24 mouse cellular contexts compared by ENCODE assay signal in genomic region chr12:105688546-105688945, GRCm38 (mm10). TPM values are rescaled to one million over a fixed set of nuclear protein-coding genes. Genes with fewer than 3 reads are reported as not detected.
DNase-seq lines count a peak whose midpoint lies in the region; ATAC-seq lines count a peak whose summit lies in the region.
"Had no signal": no experiment of that assay in that cellular context is flagged by ENCODE, and none has a peak within 500 bp of the region (broad histone marks: within the 10 kb centered on the region; RNA-seq: fewer than 3 reads in every experiment).

No protein-coding gene starts in this region.

- no peaks in the 10 kb centered on the region for H3K36me3 ChIP-seq in liver, embryonic 16.5 days (ENCODE audit: control insufficient read depth, insufficient read depth)
- peaks cover 26% of the 10 kb centered on the region for H3K36me3 ChIP-seq in neural tube, embryonic 15.5 days
- H3K36me3 ChIP-seq: intestine, embryonic 15.5 days had no signal

- H3K9me3 ChIP-seq in liver, embryonic 16.5 days (replicated peaks; ENCODE audit: control insufficient read depth, low read length), result no peaks in the 10 kb centered on the region
- H3K9me3 ChIP-seq in neural tube, embryonic 15.5 days (replicated peaks), result no peaks in the 10 kb centered on the region
- H3K9me3 ChIP-seq: forebrain, embryonic 10.5 days; heart, embryonic 15.5 days; hindbrain, embryonic 15.5 days; intestine, embryonic 15.5 days; kidney, embryonic 15.5 days; limb, embryonic 13.5 days; midbrain, embryonic 15.5 days; neural tube, embryonic 12.5 days had no signal

- peaks cover 19% of the 10 kb centered on the region for H3K4me1 ChIP-seq in liver, embryonic 16.5 days (ENCODE audit: control insufficient read depth, low read depth, low read length)
- peaks cover 24% of the 10 kb centered on the region for H3K4me1 ChIP-seq in neural tube, embryonic 15.5 days

- H3K4me3 ChIP-seq in liver, embryonic 16.5 days (ENCODE audit: low read depth, low read length), result no peak overlapping the region
- H3K4me3 ChIP-seq in neural tube, embryonic 15.5 days (replicated peaks), result no peak overlapping the region
- H3K4me3 ChIP-seq: embryonic facial prominence, embryonic 10.5 days; forebrain, embryonic 10.5 days; heart, embryonic 15.5 days; hindbrain, embryonic 15.5 days; intestine, embryonic 15.5 days; kidney, embryonic 15.5 days; limb, embryonic 13.5 days; midbrain, embryonic 15.5 days; neural tube, embryonic 12.5 days had no signal

- H3K27ac ChIP-seq in liver, embryonic 16.5 days (ENCODE audit: low read length), result 0 out of 2 replicates have a peak overlapping the region, but pooled peaks have one; percentile 9
- no peak overlapping the region for H3K27ac ChIP-seq in neural tube, embryonic 15.5 days (replicated peaks)
- H3K27ac ChIP-seq: embryonic facial prominence, embryonic 10.5 days; forebrain, embryonic 10.5 days; heart, embryonic 15.5 days; hindbrain, embryonic 15.5 days; intestine, embryonic 15.5 days; kidney, embryonic 15.5 days; limb, embryonic 13.5 days; midbrain, embryonic 15.5 days; neural tube, embryonic 12.5 days had no signal

- no peak for DNase-seq in liver
- DNase-seq in 416B (ENCODE audit: low read depth), result peak; percentile 86
- DNase-seq in adipocyte (ENCODE audit: low spot score), result peak; percentile 70
- DNase-seq in gastrocnemius, postnatal 10 days, result no peak
- DNase-seq: adrenal gland, postnatal 36 days; cerebellum, adult 11 months; cerebellum, postnatal 10 days; gastrocnemius, postnatal 25 days; heart, postnatal 4 days; kidney, postnatal 36 days; layer of hippocampus, adult 9-11 months had no signal

- no peaks in the 10 kb centered on the region for H3K27me3 ChIP-seq in liver, embryonic 16.5 days (ENCODE audit: control insufficient read depth, insufficient read depth, low read depth, low read length)
- no peaks in the 10 kb centered on the region for H3K27me3 ChIP-seq in neural tube, embryonic 15.5 days (replicated peaks)
- H3K27me3 ChIP-seq: heart, embryonic 15.5 days; hindbrain, embryonic 15.5 days; intestine, embryonic 15.5 days; kidney, embryonic 15.5 days; limb, embryonic 13.5 days; midbrain, embryonic 15.5 days; neural tube, embryonic 12.5 days had no signal

- WGBS in liver, embryonic 16.5 days (ENCODE audit: insufficient replicate concordance), result 59% methylated on average over 4 of the region's 4 CpGs
- 93% methylated on average over 3 of the region's 4 CpGs for WGBS in neural tube, embryonic 15.5 days

- ATAC-seq in liver, embryonic 16.5 days (ENCODE audit: low read depth), result no peak
- peak; percentile 35; the same call in 1 of the 2 replicates for ATAC-seq in megakaryocyte progenitor cell, adult 5-6 weeks (replicated peaks; ENCODE audit: poor library complexity)
- ATAC-seq in neural tube, embryonic 15.5 days (ENCODE audit: low FRiP score), result no peak
- ATAC-seq: forebrain, embryonic 16.5 days; intestine, embryonic 15.5 days; midbrain, embryonic 15.5 days had no signal

- H3K4me2 ChIP-seq in liver, embryonic 16.5 days (ENCODE audit: low read depth, low read length), result no peak overlapping the region
- H3K4me2 ChIP-seq in neural tube, embryonic 15.5 days, result no peak overlapping the region
- H3K4me2 ChIP-seq: heart, embryonic 15.5 days; hindbrain, embryonic 15.5 days; intestine, embryonic 15.5 days; kidney, embryonic 15.5 days; limb, embryonic 13.5 days; midbrain, embryonic 15.5 days; neural tube, embryonic 12.5 days had no signal

- H3K9ac ChIP-seq in liver, embryonic 16.5 days (ENCODE audit: low read depth, low read length), result no peak overlapping the region
- no peak overlapping the region for H3K9ac ChIP-seq in neural tube, embryonic 15.5 days (replicated peaks)
- H3K9ac ChIP-seq: heart, embryonic 15.5 days; hindbrain, embryonic 15.5 days; intestine, embryonic 15.5 days; kidney, embryonic 15.5 days; limb, embryonic 13.5 days; midbrain, embryonic 15.5 days; neural tube, embryonic 12.5 days had no signal

RNA-seq across cellular contexts. Expression of gene Atg2b, which starts 3.5 kb away (rescaled TPM):
- polyA plus RNA-seq in liver, embryonic 16.5 days (2015; fragmentation: Nextera tagmentation; extraction: Ambion mirVana), result 6.7 and 7.3 TPM in 2 replicates
- total RNA-seq in megakaryocyte progenitor cell, adult 5-6 weeks (2015), result 24.0 and 34.3 TPM in 2 replicates
- total RNA-seq in megakaryocyte progenitor cell, adult 5-6 weeks (2017), result 20.2 and 27.1 TPM in 2 replicates
- 10 to 100 TPM; 14.9 to 18.7 TPM for total RNA-seq in gastrocnemius, postnatal 10 days (2021)
- polyA plus RNA-seq in neural tube, embryonic 15.5 days (2015; fragmentation: Nextera tagmentation; extraction: Ambion mirVana), result 11.0 and 11.9 TPM in 2 replicates

RNA-seq across cellular contexts. Expression of gene Gskip, which starts 3.9 kb away (rescaled TPM):
- polyA plus RNA-seq in liver, embryonic 16.5 days (2015; fragmentation: Nextera tagmentation; extraction: Ambion mirVana), result 10.1 and 11.2 TPM in 2 replicates
- 16.8 and 23.4 TPM in 2 replicates for total RNA-seq in megakaryocyte progenitor cell, adult 5-6 weeks (2015)
- 11.7 and 14.6 TPM in 2 replicates for total RNA-seq in megakaryocyte progenitor cell, adult 5-6 weeks (2017)
- 1 to 10 TPM; 6.6 to 7.7 TPM for total RNA-seq in gastrocnemius, postnatal 10 days (2021)
- 27.6 and 28.9 TPM in 2 replicates for polyA plus RNA-seq in neural tube, embryonic 15.5 days (2015; fragmentation: Nextera tagmentation; extraction: Ambion mirVana)

RNA-seq across cellular contexts. Expression of gene Ak7, which starts 17.2 kb away (rescaled TPM):
- 0.09 and 0.34 TPM in 2 replicates for polyA plus RNA-seq in liver, embryonic 16.5 days (2015; fragmentation: Nextera tagmentation; extraction: Ambion mirVana)
- not detected in 2 replicates for total RNA-seq in megakaryocyte progenitor cell, adult 5-6 weeks (2015)
- total RNA-seq in megakaryocyte progenitor cell, adult 5-6 weeks (2017), result 0.10 TPM in 1 of 2 replicates, not detected in the other
- not detected for total RNA-seq in gastrocnemius, postnatal 10 days (2021)
- 1.6 and 1.7 TPM in 2 replicates for polyA plus RNA-seq in neural tube, embryonic 15.5 days (2015; fragmentation: Nextera tagmentation; extraction: Ambion mirVana)
- total RNA-seq: gastrocnemius, postnatal 25 days had no signal

Comparison
In these comparisons a context has a peak if more than half of its experiments do, and no peak if none do; other contexts are left out.
1. DNase-seq: peak in 416B (single experiment) and adipocyte (single experiment); none in liver (single experiment) and gastrocnemius, postnatal 10 days (single experiment).